Mouse (Mus musculus): ENCODE results near the gene Abl1.

- no peak for TF ChIP-seq CTCF (IDR thresholded peaks at IDR 0.05; ENCODE audit: low read depth, low read length)
- TF ChIP-seq POLR2A (IDR thresholded peaks at IDR 0.05; ENCODE audit: borderline replicate concordance, low read depth, low read length), result no peak
Observed at GRCm38 (mm10) chr2:31846692-31847660, 158.8 kb downstream of the Abl1 start.
